Mouse (Mus musculus): ENCODE data around the gene Olfr1368. TPM values are rescaled to one million over a fixed set of nuclear protein-coding genes. Genes with fewer than 3 reads are reported as not detected.

Olfr1368 gene
- polyA plus RNA-seq (2014; fragmentation: Illumina TruSeq; extraction: RNeasy Lipid Tissue Mini Kit (QIAGEN cat#74804); ENCODE audit: low replicate concordance) = not detected

DNA sequence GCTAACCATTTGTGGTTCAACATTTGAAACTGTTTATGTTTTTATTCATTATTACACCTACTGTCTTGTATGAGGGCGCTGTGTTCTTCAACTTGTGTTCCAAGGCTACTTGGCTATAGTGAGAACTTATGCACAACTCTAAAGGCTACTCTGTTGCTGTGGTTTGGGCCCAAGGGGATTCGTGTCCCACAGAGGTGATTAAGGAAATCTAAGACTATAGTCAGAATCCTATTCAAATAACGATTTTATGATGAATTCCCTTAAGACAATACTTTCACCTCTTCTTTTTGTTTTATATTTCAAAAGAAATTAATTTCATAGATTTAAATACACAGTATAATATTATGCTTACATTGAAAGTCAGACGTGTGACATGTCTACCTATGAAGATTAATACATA, at the start of gene Olfr1368:
TSS of gene Olfr1368 (minus strand) at position 101 of the 400 bp plus-strand sequence.

DNA sequence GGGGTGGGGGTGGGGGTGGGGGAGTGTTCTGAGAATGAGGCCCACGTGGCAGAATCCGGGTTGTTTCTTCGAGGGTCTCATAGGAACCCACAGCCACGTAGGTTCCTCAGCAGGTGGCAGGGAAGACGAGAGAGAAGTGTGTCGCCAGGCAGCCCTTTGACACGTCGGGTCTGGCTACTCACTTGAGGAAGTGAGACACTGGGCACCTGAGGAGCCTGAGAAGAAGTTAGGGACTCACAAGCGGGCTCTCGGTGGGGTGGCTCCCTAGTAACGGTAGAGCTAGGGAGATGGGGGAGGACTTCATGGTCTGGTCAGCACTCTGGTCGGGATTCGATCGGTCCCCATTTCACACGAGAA, 33.7 kb upstream of the Olfr1368 start, which contains the start of gene Trim27:
TSS of gene Trim27 (plus strand) at position 79 of the 357 bp plus-strand sequence.

DNA sequence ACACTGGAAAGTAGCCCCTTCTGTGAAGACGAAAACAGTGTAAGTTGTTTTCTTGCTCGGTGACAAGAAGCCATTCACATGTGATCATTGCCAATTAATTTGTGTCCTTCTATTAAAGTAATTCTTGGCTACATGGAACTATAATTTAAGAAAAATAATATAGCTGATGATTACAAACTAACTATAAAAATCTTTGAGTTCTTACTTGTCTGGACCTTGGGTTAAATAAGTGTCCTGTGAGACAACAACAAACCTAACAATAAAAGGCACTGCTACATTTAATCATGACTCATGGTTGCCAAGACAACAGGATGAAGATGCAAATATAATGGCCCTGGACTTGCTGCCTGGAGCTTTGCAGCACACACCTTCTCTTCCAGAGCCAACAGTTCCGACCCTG, 16.3 kb downstream of the Olfr1368 start, which contains the start of gene Olfr263:
TSS of gene Olfr263 (plus strand) at position 301 of the 400 bp plus-strand sequence.

DNA sequence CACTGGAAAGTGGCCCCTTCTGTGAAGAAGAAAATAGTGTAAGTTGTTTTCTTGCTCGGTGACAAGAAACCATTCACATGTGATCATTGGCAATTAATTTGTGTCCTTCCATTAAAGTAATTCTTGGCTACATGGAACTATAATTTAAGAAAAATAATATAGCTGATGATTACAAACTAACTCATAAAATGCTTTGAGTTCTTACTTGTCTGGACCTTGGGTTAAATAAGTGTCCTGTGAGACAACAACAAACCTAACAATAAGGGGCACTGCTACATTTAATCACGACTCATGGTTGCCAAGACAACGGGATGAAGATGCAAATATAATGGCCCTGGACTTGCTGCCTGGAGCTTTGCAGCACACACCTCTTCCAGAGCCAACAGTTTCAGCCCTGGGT, 34.5 kb downstream of the Olfr1368 start, which contains the start of gene Olfr1369-ps1:
TSS of gene Olfr1369-ps1 (plus strand) at position 301 of the 400 bp plus-strand sequence.

Other genes starting within 250 kb of the Olfr1368 start
- gene Olfr1370, start 70.9 kb downstream of the Olfr1368 start, polyA plus RNA-seq (2014; fragmentation: Illumina TruSeq; extraction: RNeasy Lipid Tissue Mini Kit (QIAGEN cat#74804); ENCODE audit: low replicate concordance) = not detected
- gene Olfr1369-ps1, start 34.4 kb downstream of the Olfr1368 start, polyA plus RNA-seq (2014; fragmentation: Illumina TruSeq; extraction: RNeasy Lipid Tissue Mini Kit (QIAGEN cat#74804); ENCODE audit: low replicate concordance) = not detected
- not detected for gene Olfr263, start 16.2 kb downstream of the Olfr1368 start, polyA plus RNA-seq (2014; fragmentation: Illumina TruSeq; extraction: RNeasy Lipid Tissue Mini Kit (QIAGEN cat#74804); ENCODE audit: low replicate concordance)
- gene Trim27, start 33.6 kb upstream of the Olfr1368 start, polyA plus RNA-seq (2014; fragmentation: Illumina TruSeq; extraction: RNeasy Lipid Tissue Mini Kit (QIAGEN cat#74804); ENCODE audit: low replicate concordance) = 20.1 TPM
- not detected for gene Gpx5, start 146.9 kb upstream of the Olfr1368 start, polyA plus RNA-seq (2014; fragmentation: Illumina TruSeq; extraction: RNeasy Lipid Tissue Mini Kit (QIAGEN cat#74804); ENCODE audit: low replicate concordance)
- gene Gpx6, start 166.3 kb upstream of the Olfr1368 start, polyA plus RNA-seq (2014; fragmentation: Illumina TruSeq; extraction: RNeasy Lipid Tissue Mini Kit (QIAGEN cat#74804); ENCODE audit: low replicate concordance) = not detected
- not detected for gene Olfr1367, start 201.0 kb upstream of the Olfr1368 start, polyA plus RNA-seq (2014; fragmentation: Illumina TruSeq; extraction: RNeasy Lipid Tissue Mini Kit (QIAGEN cat#74804); ENCODE audit: low replicate concordance)
- 6.0 TPM for gene Zscan12, start 217.0 kb upstream of the Olfr1368 start, polyA plus RNA-seq (2014; fragmentation: Illumina TruSeq; extraction: RNeasy Lipid Tissue Mini Kit (QIAGEN cat#74804); ENCODE audit: low replicate concordance)